Mouse (Mus musculus): Measurements from ENCODE around the gene Srsf11.

Gene Srsf11

GRCm38 (mm10) chr3:157979619-157980018 lies 56.8 kb downstream of the Srsf11 start:
- no peak for DNase-seq (ENCODE audit: low spot score)

- DNase-seq (ENCODE audit: low spot score) = no peak
These were observed 63.2 kb downstream of the Srsf11 start for GRCm38 (mm10) chr3:157973236-157973635.

- no peak for DNase-seq (ENCODE audit: low spot score)
These were observed 65.3 kb downstream of the Srsf11 start for GRCm38 (mm10) chr3:157971151-157971550.

Data from testis, postnatal 14 days (tissue).